Mouse (Mus musculus): Measurements from ENCODE around the gene Plk3. TPM values are rescaled to one million over a fixed set of nuclear protein-coding genes. Genes with fewer than 3 reads are reported as not detected.
A peak's percentile ranks its signal among the peaks of the same experiment; 100 is the strongest.

Gene Plk3
- total RNA-seq, 2 experiments from 2014 or later = 4.2 to 6.2 TPM

- ATAC-seq (ENCODE audit: poor library complexity, severe bottlenecking) = peak; percentile 56
Measured at GRCm38 (mm10) chr4:117139217-117139612, 5.5 kb upstream of the Plk3 start.

- ATAC-seq (ENCODE audit: poor library complexity, severe bottlenecking) = no peak
Measured at GRCm38 (mm10) chr4:117138295-117139216, 4.8 kb upstream of the Plk3 start.

- ATAC-seq (ENCODE audit: poor library complexity, severe bottlenecking) = peak; percentile 44
Measured at GRCm38 (mm10) chr4:117136034-117136433, 2.3 kb upstream of the Plk3 start.

- ATAC-seq (ENCODE audit: poor library complexity, severe bottlenecking) = no peak
Measured at GRCm38 (mm10) chr4:117134601-117134995, 835 bp upstream of the Plk3 start.

- ATAC-seq (ENCODE audit: poor library complexity, severe bottlenecking) = peak; percentile 14
Measured at GRCm38 (mm10) chr4:117133366-117133796, 382 bp downstream of the Plk3 start.

- ATAC-seq (ENCODE audit: poor library complexity, severe bottlenecking) = no peak
Measured at GRCm38 (mm10) chr4:117132794-117133143, 994 bp downstream of the Plk3 start.

- no peak for ATAC-seq (ENCODE audit: poor library complexity, severe bottlenecking)
Measured at GRCm38 (mm10) chr4:117131890-117132793, 1.6 kb downstream of the Plk3 start.

- ATAC-seq (ENCODE audit: poor library complexity, severe bottlenecking) = no peak
Measured at GRCm38 (mm10) chr4:117131198-117131597, 2.6 kb downstream of the Plk3 start.

GRCm38 (mm10) chr4:117130790-117131189, 3.0 kb downstream of the Plk3 start:
- ATAC-seq (ENCODE audit: poor library complexity, severe bottlenecking) = no peak

- ATAC-seq (ENCODE audit: poor library complexity, severe bottlenecking) = no peak
Measured at GRCm38 (mm10) chr4:117127991-117128686, 5.6 kb downstream of the Plk3 start.

- peak; percentile 28 for ATAC-seq (ENCODE audit: poor library complexity, severe bottlenecking)
Measured at GRCm38 (mm10) chr4:117126675-117127290, 7.0 kb downstream of the Plk3 start, which contains the start of gene Tctex1d4. TSS of gene Tctex1d4 (plus strand) at chr4:117126794.

- peak; percentile 63 for ATAC-seq (ENCODE audit: poor library complexity, severe bottlenecking)
Measured at GRCm38 (mm10) chr4:117125910-117126674, 7.7 kb downstream of the Plk3 start.

- ATAC-seq (ENCODE audit: poor library complexity, severe bottlenecking) = no peak
Measured at GRCm38 (mm10) chr4:117125348-117125909, 8.3 kb downstream of the Plk3 start, which contains the start of gene Btbd19. TSS of gene Btbd19 (minus strand) at chr4:117125725.

GRCm38 (mm10) chr4:117124518-117125347, 9.0 kb downstream of the Plk3 start:
- peak; percentile 33 for ATAC-seq (ENCODE audit: poor library complexity, severe bottlenecking)

GRCm38 (mm10) chr4:117124218-117124517, 9.6 kb downstream of the Plk3 start:
- no peak for ATAC-seq (ENCODE audit: poor library complexity, severe bottlenecking)

- ATAC-seq (ENCODE audit: poor library complexity, severe bottlenecking) = no peak
Measured at GRCm38 (mm10) chr4:117123546-117124217, 10.1 kb downstream of the Plk3 start.

GRCm38 (mm10) chr4:117122209-117122608, 11.6 kb downstream of the Plk3 start:
- ATAC-seq (ENCODE audit: poor library complexity, severe bottlenecking) = no peak

Data from megakaryocyte, adult 5-6 weeks (primary cell).